Mouse (Mus musculus) CH12.LX (cell line): ENCODE measurements around the gene Mmp9.
A peak's percentile ranks its signal among the peaks of the same experiment; 100 is the strongest.

ENCODE experiments used
- CTCF ChIP-seq, 2 experiments: IDR thresholded peaks in 1 of 2; conservative IDR thresholded peaks in 1 of 2; 2 replicates each; pipeline ENCODE4 v1.5.1; 2011 to 2012; ENCODE audit warnings: low read depth in 2 of 2, low read length in 2 of 2, improper control_type of control experiment in 1 of 2, inconsistent platforms in 1 of 2, mild to moderate bottlenecking in 1 of 2, moderate library complexity in 1 of 2
- MAX ChIP-seq: IDR thresholded peaks from 2 replicates; pipeline ENCODE4 v1.6.1; 2011; ENCODE audit warnings: low read length, improper control_type of control experiment

DNA sequence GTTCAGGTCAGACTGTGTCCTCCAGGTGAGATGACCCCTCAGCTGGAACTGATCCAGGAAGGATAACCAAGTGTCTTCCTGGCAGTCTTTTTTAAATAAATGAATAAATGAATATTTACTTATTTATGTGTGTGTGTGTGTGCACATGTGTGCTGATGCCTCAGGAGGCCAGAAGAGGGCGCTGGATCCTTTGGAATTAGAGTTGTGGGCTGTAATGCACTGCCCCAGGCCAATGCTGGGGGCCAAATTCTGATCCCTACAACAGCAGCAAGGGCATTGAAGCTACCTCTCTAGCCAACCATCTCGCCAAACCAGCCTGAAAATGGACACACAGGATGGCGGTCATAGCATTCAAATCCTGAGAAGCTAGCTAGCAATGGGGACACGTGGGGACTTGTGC lies 15.1 kb downstream of the Mmp9 start:
- TF ChIP-seq MAX (no peak), CTCF (conservative IDR thresholded peaks at IDR 0.05 in 1 of 2, IDR thresholded peaks at IDR 0.05 in 1 of 2; ENCODE audit: low read depth in 2 of 2, low read length in 2 of 2) (peak in 1 of 2 experiments; percentile 10; a peak in 1 of 4 replicates)
